Mouse (Mus musculus): ENCODE results near the gene Bbs5.

- TF ChIP-seq CTCF (IDR thresholded peaks at IDR 0.05; ENCODE audit: low read depth): no peak
- TF ChIP-seq EP300 (optimal IDR thresholded peaks at IDR 0.05): no peak
Measured at GRCm38 (mm10) chr2:69668414-69668813, 21.4 kb downstream of the Bbs5 start.
